Mouse (Mus musculus) lung, postnatal 0 days (tissue): ENCODE measurements at regions not wholly inside any gene's neighbourhood (a gene's known extent, or its start where the extent isn't known, plus 50 kb on each side); places are given as distances from the start of the nearest gene placed in this dataset.

Experiments used
- CTCF ChIP-seq: IDR thresholded peaks from 2 replicates; pipeline ENCODE4 v1.5.1; 2016; ENCODE audit warnings: antibody characterized with exemption, mild to moderate bottlenecking
- EP300 ChIP-seq: IDR thresholded peaks from 2 replicates; pipeline ENCODE4 v1.6.1; 2016; ENCODE audit warnings: antibody characterized with exemption, mild to moderate bottlenecking, control low read depth

GRCm38 (mm10) chr16:64023981-64024380 lies 160.0 kb upstream of the Epha3 start:
- no peak for TF ChIP-seq CTCF
- no peak for TF ChIP-seq EP300
